Mouse (Mus musculus): ENCODE measurements at regions not wholly inside any gene's neighbourhood (a gene's known extent, or its start where the extent isn't known, plus 50 kb on each side); places are given as distances from the start of the nearest gene placed in this dataset.
A peak's percentile ranks its signal among the peaks of the same experiment; 100 is the strongest.

GRCm38 (mm10) chr11:65475821-65476540 lies 206.2 kb upstream of the Myocd start:
- DNase-seq: peak; percentile 50

GRCm38 (mm10) chr11:65475302-65475701 lies 205.5 kb upstream of the Myocd start:
- peak; percentile 76 for DNase-seq

GRCm38 (mm10) chr11:65469762-65470741 lies 200.3 kb upstream of the Myocd start:
- no peak for DNase-seq

GRCm38 (mm10) chr11:65461044-65461443 lies 191.3 kb upstream of the Myocd start:
- DNase-seq: no peak

GRCm38 (mm10) chr11:65448436-65448835 lies 178.6 kb upstream of the Myocd start:
- no peak for DNase-seq

GRCm38 (mm10) chr11:65443466-65444024 lies 173.8 kb upstream of the Myocd start:
- no peak for DNase-seq

GRCm38 (mm10) chr11:65435699-65436161 lies 165.9 kb upstream of the Myocd start:
- no peak for DNase-seq

- no peak for DNase-seq
Measured at GRCm38 (mm10) chr11:65421889-65422288, 152.1 kb upstream of the Myocd start.

- DNase-seq: no peak
Measured at GRCm38 (mm10) chr11:65408621-65409020, 138.8 kb upstream of the Myocd start.

- DNase-seq: no peak
Measured at GRCm38 (mm10) chr11:65402460-65403154, 132.8 kb upstream of the Myocd start.

- no peak for DNase-seq
Measured at GRCm38 (mm10) chr11:65389238-65389637, 119.4 kb upstream of the Myocd start.

GRCm38 (mm10) chr11:65386291-65387061 lies 116.7 kb upstream of the Myocd start:
- no peak for DNase-seq

GRCm38 (mm10) chr11:65375361-65375760 lies 105.6 kb upstream of the Myocd start:
- DNase-seq: no peak

- no peak for DNase-seq
Measured at GRCm38 (mm10) chr11:65373136-65373535, 103.3 kb upstream of the Myocd start.

- DNase-seq: peak; percentile 16
Measured at GRCm38 (mm10) chr11:65372309-65372811, 102.6 kb upstream of the Myocd start.

GRCm38 (mm10) chr11:65367825-65368224 lies 98.0 kb upstream of the Myocd start:
- peak; percentile 17 for DNase-seq

GRCm38 (mm10) chr11:65366677-65367370 lies 97.0 kb upstream of the Myocd start:
- peak; percentile 35 for DNase-seq

- DNase-seq: no peak
Measured at GRCm38 (mm10) chr11:65365751-65366559, 96.2 kb upstream of the Myocd start.

- no peak for DNase-seq
Measured at GRCm38 (mm10) chr11:65364910-65365309, 95.1 kb upstream of the Myocd start.

GRCm38 (mm10) chr11:65363846-65364245 lies 94.1 kb upstream of the Myocd start:
- no peak for DNase-seq

All from lung, postnatal 14 days (tissue).